Mouse (Mus musculus) adrenal gland (tissue): ENCODE measurements around the gene Zmiz2.

Source experiments
- intact Hi-C: fragments of 180-260 bp; cut with DNase I; formaldehyde crosslinking; loops from one replicate; pipeline ENCODE4 v1.15.1; 2025
- long read RNA-seq, 2 experiments: library from polyadenylated mRNA; unstranded; transcript quantifications; one replicate each; pipeline ENCODE4 v2.0.0; 2020; ENCODE audit warnings: borderline replicate concordance in 1 of 2; ENCODE audit not compliant: insufficient replicate concordance in 1 of 2

The Zmiz2 gene
- long read RNA-seq, experiment 1, partial matches to known transcripts, result 5 of 6 reads
- long read RNA-seq, experiment 1, other reads (novel, unspliced or antisense), result 1 of 6 reads
- long read RNA-seq, experiment 2, partial matches to known transcripts, result 12 of 13 reads
- long read RNA-seq, experiment 2, other reads (novel, unspliced or antisense), result 1 of 13 reads

DNA sequence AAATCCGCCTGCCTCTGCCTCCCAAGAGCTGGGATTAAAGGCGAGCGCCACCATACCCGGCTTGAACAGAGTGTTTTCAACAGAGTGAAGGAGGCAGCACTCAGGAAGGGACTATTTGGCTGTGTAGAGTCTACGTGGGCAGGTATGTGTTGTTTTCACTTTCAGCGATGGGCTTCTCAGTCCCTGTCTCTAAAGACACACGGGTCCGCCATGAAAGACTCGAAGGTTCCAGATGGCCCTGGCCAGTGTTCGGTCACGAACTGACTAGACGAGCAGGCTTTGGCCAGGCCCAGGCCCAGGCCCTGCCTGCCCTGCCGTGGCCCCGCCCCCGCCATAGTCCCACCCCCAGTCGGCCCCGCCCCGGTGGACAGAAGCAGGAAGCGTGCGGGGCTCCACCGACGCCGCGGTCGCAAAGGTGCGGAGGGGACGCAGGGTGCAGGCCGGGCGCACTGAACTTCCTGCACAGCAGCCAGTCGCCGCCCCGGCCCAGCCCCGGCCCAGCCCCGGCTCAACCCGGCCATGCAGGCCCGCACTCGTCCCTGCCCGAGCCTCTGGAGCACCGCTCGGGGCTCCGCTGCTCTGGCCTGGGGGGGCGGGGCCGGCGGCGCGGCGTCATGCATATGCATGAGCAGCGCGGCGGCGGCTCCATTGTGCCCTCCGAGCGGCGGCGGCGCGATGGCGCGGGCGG lies at the start of gene Zmiz2:
Gene Zmiz2 (plus strand): TSS at position 349 of the 688 bp plus-strand sequence.
- intact Hi-C loops, result no loop called here

DNA sequence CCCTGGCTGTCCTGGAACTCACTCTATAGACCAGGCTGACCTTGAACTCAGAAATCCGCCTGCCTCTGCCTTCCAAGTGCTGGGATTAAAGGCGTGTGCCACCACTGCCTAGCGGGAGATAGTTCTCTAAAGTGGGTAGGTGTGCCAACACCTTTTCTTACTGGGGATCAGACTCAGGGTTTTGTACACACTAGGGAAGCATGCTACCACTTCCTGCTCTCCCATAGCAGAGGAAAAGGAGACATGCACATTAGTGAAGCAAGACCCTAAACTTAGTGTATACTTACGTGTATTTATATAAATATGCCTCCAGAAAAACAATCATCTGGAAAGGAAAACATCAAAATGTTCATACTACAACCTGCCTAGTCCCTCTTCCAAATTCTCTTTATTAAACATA lies 42.9 kb upstream of the Zmiz2 start:
- intact Hi-C loops, result loop anchor here (5.0 kb wide), 1 partner anchor 39 kb away; no protein-coding TSS in a partner anchor

DNA sequence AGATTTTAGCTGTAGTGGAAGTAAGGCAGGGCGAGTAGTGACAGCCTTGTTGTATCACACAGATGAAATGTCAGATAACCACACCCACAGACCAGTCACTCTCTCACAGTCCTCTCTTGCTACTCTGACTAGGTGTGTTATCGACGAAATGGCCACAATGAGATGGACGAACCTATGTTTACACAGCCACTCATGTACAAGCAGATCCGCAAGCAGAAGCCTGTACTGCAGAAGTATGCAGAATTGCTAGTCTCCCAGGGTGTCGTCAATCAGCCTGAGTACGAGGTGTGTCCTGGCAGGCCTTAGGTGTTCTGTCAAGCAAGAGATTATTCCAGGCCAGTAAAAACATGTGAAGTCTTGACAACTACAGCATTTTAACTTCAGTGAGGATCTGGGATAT lies 41.9 kb upstream of the Zmiz2 start:
- intact Hi-C loops, result loop anchor here (5.0 kb wide), 1 partner anchor 40 kb away; no protein-coding TSS in a partner anchor

DNA sequence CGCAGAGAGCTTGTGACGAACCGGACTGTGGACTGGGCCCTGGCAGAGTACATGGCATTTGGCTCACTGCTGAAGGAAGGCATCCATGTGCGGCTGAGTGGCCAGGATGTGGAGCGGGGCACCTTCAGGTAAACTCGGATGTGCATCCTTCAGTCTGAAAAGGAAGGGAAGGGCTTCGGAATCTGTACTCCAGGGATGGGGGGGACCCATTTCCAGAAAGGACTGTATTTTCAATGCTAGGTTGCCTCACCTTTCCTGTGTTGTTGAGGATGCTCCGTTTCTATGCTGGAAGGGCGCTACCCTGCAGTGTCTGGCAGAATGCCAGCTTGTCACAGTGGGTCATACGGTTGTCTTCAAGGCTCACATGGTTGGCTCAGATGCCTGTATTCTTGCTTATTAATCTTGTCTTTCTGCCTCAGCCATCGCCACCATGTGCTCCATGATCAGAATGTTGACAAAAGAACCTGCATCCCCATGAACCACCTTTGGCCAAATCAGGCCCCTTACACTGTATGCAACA lies 40.1 kb upstream of the Zmiz2 start:
- intact Hi-C loops, result loop anchor here (5.0 kb wide), 1 partner anchor 41 kb away; no protein-coding TSS in a partner anchor

DNA sequence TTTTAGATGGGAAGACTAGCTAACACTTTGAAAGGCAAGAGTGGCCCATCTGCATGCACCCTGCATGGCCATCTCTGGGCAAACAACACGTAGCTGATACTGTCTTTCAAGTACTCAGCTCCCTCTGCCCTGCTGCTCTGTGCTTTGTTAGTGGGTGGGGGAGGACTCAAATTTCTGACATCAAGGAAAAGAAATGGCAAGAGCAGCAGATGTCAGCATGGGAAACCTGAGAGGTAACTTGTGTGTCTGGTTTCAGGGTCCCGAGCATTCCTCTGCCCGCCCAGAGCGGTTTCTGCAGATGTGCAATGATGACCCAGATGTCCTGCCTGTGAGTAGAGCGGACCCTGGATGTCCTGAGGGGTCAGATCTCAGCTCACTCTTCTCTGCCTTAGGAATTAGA lies 39.3 kb upstream of the Zmiz2 start:
- intact Hi-C loops, result loop anchor here (5.0 kb wide), 1 partner anchor 42 kb away; no protein-coding TSS in a partner anchor

DNA sequence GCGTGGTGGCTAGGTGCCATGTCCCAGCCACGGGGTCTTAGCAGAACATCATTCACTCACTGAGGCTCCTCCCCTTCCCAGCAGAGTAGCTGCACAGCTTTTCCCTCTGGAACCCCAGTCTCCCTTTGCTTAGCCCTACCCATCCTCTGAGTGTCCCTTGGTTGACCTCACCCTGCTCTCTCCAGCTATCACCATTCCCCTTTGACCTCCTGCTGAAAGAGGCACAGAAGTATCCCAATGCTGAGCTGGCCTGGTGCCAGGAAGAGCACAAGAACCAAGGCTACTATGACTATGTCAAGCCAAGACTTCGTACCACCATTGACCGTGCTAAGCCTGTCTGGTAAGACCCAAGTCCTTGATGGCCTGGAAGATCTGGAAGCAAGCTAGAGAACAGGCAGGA lies 33.8 kb upstream of the Zmiz2 start:
- intact Hi-C loops, result no loop called here

DNA sequence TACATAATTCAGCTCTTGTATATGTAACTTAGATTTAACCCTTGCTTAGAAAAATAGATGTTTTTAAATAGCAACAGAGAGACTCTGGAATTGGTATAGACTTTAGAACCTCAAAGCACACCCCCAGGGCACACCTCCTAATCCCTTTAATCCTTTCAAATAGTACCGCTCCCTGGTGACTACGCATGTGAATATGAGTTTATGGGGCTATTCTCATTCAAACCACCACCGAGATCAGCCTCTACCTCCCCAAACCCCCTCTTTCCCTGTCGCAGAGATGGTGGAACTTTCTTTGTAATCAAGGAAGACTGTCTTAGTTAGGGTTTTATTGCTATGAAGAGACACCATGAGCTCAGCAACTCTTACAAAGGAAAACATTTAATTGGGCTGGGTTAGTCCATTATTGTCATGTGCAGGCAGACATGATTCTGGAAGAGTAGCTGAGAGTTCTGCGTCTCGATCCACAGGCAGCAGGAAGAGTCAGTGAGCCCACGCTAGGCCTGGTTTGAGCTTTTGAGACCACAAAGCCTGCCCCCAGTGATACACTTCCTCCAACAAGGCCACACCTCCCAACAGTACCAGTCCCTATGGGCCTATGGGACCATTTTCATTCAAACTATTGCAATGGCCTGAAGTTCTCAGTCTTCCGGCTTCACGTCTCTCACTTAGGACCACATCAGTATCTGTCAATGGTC lies 24.1 kb upstream of the Zmiz2 start:
- intact Hi-C loops, result loop anchor here (5.0 kb wide), 1 partner anchor 38 kb away; no protein-coding TSS in a partner anchor

GRCm38 (mm10) chr11:6365885-6366284 lies 23.0 kb upstream of the Zmiz2 start:
- intact Hi-C loops, result loop anchor here (5.0 kb wide), 1 partner anchor 36 kb away; no protein-coding TSS in a partner anchor

DNA sequence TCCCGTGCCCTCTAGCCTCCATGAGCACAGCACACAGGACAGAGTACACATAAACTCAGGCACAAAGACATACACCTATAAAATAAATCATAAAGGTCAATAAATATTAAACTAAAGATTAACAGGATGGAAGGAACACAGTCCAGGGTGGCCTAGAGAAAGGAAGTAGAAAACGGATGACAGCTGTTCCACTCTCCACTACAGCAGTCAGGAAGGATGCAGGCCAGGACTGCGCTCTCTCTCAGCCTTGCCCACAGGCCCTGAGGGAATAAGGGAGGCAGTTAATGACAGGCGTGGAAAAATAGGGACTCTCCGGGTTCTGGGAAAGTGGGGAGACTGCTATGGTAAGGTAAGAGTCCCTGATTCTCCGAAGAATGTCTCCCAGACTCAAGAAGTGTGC lies 22.4 kb upstream of the Zmiz2 start:
- intact Hi-C loops, result loop anchor here (5.0 kb wide), 1 partner anchor 36 kb away; no protein-coding TSS in a partner anchor

- intact Hi-C loops, result loop anchor here (5.0 kb wide), 1 partner anchor 35 kb away; no protein-coding TSS in a partner anchor
Observed at GRCm38 (mm10) chr11:6367156-6367555, 21.7 kb upstream of the Zmiz2 start.

DNA sequence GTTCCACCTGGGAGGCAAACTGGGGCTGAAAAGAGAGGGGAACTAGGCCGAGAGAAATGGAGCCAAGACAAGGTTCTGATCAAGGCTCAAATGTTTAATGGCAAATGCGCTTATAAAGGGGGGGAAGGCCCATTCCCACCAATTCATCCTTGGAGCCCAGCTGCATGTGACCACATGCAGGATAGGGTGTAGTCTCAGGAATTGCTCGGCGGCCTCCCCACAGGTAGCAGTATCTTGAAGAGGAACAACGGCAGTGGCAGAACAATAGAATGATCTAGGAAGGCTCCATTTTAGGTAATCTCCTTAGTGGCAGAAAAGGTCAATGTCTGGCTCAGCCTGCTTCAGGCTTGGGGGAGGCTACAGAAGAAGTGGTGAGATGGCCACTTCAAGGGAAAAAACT lies 20.9 kb upstream of the Zmiz2 start:
- intact Hi-C loops, result loop anchor here (5.0 kb wide), 1 partner anchor 34 kb away; no protein-coding TSS in a partner anchor

DNA sequence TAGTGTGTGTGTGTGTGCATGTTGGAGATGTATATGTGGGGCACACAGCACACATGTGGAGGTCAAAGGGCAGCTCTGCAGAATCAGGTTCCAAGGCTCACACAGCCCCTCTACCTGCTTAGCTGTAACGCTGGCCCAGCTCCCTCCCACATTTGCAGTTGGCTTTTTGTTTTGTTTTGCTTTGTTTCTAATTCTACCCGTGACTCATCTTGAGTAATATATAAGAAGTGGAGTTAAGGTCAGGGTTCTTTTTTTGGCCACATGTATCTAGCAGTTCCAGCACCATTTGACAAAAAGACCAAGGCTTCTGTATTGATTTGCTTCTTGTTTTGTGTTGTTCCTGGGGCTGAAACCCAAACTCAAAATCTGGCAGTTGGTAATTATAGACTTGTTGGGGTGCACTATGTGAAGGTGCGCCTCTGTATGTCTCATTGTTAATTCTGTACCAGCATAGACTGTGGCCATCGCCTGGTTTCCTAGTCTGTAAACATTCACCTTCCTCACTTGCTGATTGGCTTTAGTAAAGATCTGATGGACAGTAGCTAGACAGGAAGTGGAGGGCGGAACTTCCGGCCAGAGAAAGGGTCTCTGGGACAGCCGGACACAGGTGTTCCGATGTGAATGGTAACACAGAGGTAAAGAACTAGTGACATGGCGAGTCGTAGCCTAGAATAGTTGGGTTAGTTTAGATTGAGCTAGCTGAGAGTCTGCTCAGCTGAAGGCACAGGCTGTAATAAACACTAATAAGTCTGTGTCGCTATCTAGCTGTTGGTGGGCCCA lies 17.3 kb upstream of the Zmiz2 start:
- intact Hi-C loops, result no loop called here

- intact Hi-C loops, result no loop called here
Observed at GRCm38 (mm10) chr11:6372784-6373183, 16.1 kb upstream of the Zmiz2 start.

- intact Hi-C loops, result no loop called here
Observed at GRCm38 (mm10) chr11:6380916-6381315, 8.0 kb upstream of the Zmiz2 start.

- intact Hi-C loops, result no loop called here
Observed at GRCm38 (mm10) chr11:6388126-6388725, 648 bp upstream of the Zmiz2 start.

DNA sequence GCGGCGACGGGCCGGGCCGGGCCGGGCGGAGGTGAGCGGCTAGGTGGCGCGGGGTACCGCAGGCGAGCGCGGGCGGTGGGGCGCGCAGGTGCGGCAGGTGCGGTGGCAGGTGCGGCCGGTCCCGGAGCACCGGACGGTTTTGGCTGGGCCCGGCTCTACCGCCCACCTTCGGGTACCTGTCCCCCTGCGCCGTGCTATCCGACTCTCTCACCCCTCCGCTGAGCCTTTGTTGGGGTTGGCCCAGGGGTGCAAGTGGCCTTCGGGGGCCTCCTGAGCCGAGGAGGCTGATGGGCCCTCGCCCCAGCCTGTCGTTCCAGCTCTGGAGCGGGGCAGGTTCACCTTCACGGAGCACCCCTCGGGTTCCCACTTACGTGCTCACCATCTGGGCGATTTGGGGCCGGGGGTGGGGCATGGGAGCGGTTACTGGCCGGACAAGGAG lies 628 bp downstream of the Zmiz2 start:
- intact Hi-C loops, result no loop called here

- intact Hi-C loops, result no loop called here
Observed at GRCm38 (mm10) chr11:6390376-6391053, 1.6 kb downstream of the Zmiz2 start.

DNA sequence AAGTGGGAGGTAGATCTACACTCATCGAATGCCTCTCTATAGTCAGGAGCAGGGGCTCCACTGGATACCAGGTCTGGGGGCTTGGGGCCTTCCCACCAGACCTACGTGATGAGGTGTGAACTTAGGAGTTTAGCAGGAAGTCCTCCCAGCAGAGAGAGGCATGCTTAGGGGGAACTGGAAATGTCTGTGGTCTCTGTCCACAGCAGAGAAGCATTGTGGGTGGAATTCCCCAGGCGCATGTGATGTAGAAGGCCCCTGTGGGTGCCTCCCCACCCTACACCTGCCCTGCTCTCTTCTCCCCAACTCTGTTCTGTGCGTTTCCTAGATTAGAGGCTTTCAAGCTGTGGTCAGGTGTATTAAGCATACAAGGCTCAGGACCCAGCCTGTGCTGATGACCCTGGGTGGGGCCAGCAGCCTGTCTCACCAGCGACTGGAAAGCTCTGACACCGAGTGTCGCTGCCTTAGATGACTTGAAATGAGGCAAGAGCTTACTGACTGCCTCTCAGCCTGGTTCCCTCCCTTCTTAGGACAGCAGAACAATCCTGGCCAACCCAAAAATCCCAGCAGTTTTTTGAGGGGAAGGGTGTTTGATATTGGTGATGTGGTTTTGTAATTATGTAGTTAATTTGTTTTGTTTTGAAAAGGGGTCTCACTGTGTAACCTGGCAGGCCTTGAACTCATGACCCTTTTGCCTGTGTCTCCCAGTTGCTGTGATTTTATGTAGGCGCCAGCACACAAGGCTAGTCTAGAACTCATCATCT lies 2.8 kb downstream of the Zmiz2 start:
- intact Hi-C loops, result no loop called here

DNA sequence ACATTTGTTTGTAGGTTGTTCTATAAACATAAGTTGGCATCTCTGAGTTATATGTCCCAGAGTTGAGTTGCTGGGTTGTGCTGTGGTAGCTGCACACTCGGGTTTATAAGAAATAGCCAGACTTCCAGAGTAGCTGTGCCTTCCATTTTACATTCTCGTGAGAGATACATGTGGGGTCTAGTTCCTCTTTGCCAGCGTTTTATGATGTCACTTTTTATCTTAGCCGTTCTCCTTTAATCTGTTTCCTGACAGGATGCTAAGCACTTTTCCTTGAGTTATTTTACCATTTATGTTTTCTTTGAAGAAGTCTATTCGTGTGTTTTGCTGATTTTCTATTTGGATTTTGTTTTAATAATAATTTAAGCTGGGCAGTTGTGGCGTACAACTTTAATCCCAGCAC lies 4.0 kb downstream of the Zmiz2 start:
- intact Hi-C loops, result no loop called here
